ENCODE assay signal across 10 mouse cellular contexts in genomic region chr5:44476356-44476755, GRCm38 (mm10).
DNase-seq lines count a peak whose midpoint lies in the region; ATAC-seq lines count a peak whose summit lies in the region.
"Had no signal": no experiment of that assay in that cellular context is flagged by ENCODE, and none has a peak within 500 bp of the region (broad histone marks: within the 10 kb centered on the region; RNA-seq: fewer than 3 reads in every experiment).

No protein-coding gene starts in this region.

- 26% methylated on average over 4 of the region's 4 CpGs for WGBS in hindbrain, embryonic 11.5 days
- 34% methylated on average over 4 of the region's 4 CpGs for WGBS in hindbrain, embryonic 14.5 days
- 22% methylated on average over 4 of the region's 4 CpGs for WGBS in midbrain, embryonic 11.5 days
- 28% methylated on average over 4 of the region's 4 CpGs for WGBS in midbrain, embryonic 15.5 days
- 16% methylated on average over 4 of the region's 4 CpGs for WGBS in heart, embryonic 12.5 days

- no peak overlapping the region for H3K4me3 ChIP-seq in hindbrain, embryonic 11.5 days (ENCODE audit: low read depth, low read length)
- H3K4me3 ChIP-seq in hindbrain, embryonic 14.5 days (replicated peaks; ENCODE audit: low read length) = no peak overlapping the region
- no peak overlapping the region for H3K4me3 ChIP-seq in midbrain, embryonic 11.5 days (ENCODE audit: low read depth, low read length)
- H3K4me3 ChIP-seq in midbrain, embryonic 15.5 days = no peak overlapping the region
- H3K4me3 ChIP-seq in heart, embryonic 12.5 days = no peak overlapping the region
- H3K4me3 ChIP-seq: megakaryocyte, embryonic 14.5 days had no signal

- peak; percentile 46 for DNase-seq in hindbrain, embryonic 11.5 days (ENCODE audit: low spot score)
- no peak for DNase-seq in hindbrain, embryonic 14.5 days (ENCODE audit: low spot score)
- no peak for DNase-seq in midbrain, embryonic 11.5 days (ENCODE audit: low spot score, missing footprints)
- DNase-seq in forelimb bud, embryonic 11.5 days (ENCODE audit: low read depth, low spot score) = peak; percentile 32
- no peak for DNase-seq in urinary bladder, adult 2 months (ENCODE audit: low spot score)
- DNase-seq in testis, postnatal 10 days (ENCODE audit: low spot score) = no peak
- DNase-seq: right cerebral cortex, postnatal 14 days had no signal

- H3K27me3 ChIP-seq in hindbrain, embryonic 11.5 days (ENCODE audit: control insufficient read depth, insufficient read depth, low read length) = no peaks in the 10 kb centered on the region
- no peaks in the 10 kb centered on the region; the same call in 1 of the 2 replicates for H3K27me3 ChIP-seq in hindbrain, embryonic 14.5 days (ENCODE audit: control insufficient read depth, insufficient read depth, low read length)
- no peaks in the 10 kb centered on the region for H3K27me3 ChIP-seq in midbrain, embryonic 11.5 days (ENCODE audit: control insufficient read depth, insufficient read depth, low read length)
- no peaks in the 10 kb centered on the region for H3K27me3 ChIP-seq in midbrain, embryonic 15.5 days (replicated peaks)
- no peaks in the 10 kb centered on the region for H3K27me3 ChIP-seq in heart, embryonic 12.5 days (replicated peaks)
- H3K27me3 ChIP-seq: megakaryocyte, embryonic 14.5 days had no signal

- no peaks in the 10 kb centered on the region for H3K36me3 ChIP-seq in hindbrain, embryonic 11.5 days (ENCODE audit: control insufficient read depth, insufficient read depth, low read length)
- no peaks in the 10 kb centered on the region for H3K36me3 ChIP-seq in hindbrain, embryonic 14.5 days (replicated peaks; ENCODE audit: control insufficient read depth, insufficient read depth)
- H3K36me3 ChIP-seq in midbrain, embryonic 11.5 days (ENCODE audit: control insufficient read depth, insufficient read depth, low read length) = no peaks in the 10 kb centered on the region
- H3K36me3 ChIP-seq in midbrain, embryonic 15.5 days (replicated peaks) = no peaks in the 10 kb centered on the region
- no peaks in the 10 kb centered on the region for H3K36me3 ChIP-seq in heart, embryonic 12.5 days

- ATAC-seq in hindbrain, embryonic 11.5 days (ENCODE audit: low FRiP score) = 0 out of 2 replicates have a peak, but pooled peaks have one; percentile 49
- ATAC-seq in hindbrain, embryonic 14.5 days (ENCODE audit: low FRiP score) = no peak
- peak; percentile 63; the same call in 1 of the 2 replicates for ATAC-seq in midbrain, embryonic 11.5 days (ENCODE audit: low FRiP score)
- no peak for ATAC-seq in midbrain, embryonic 15.5 days (replicated peaks)
- no peak for ATAC-seq in heart, embryonic 12.5 days (ENCODE audit: insufficient number of reproducible peaks, low FRiP score)

- H3K9me3 ChIP-seq in hindbrain, embryonic 11.5 days (ENCODE audit: control insufficient read depth, low read length) = no peaks in the 10 kb centered on the region
- no peaks in the 10 kb centered on the region for H3K9me3 ChIP-seq in hindbrain, embryonic 14.5 days (ENCODE audit: control insufficient read depth, low read length)
- no peaks in the 10 kb centered on the region for H3K9me3 ChIP-seq in midbrain, embryonic 11.5 days (ENCODE audit: control insufficient read depth, low read length)
- no peaks in the 10 kb centered on the region for H3K9me3 ChIP-seq in midbrain, embryonic 15.5 days
- no peaks in the 10 kb centered on the region for H3K9me3 ChIP-seq in heart, embryonic 12.5 days (replicated peaks)
- H3K9me3 ChIP-seq: megakaryocyte, embryonic 14.5 days had no signal

- H3K9ac ChIP-seq in hindbrain, embryonic 11.5 days (ENCODE audit: low read depth, low read length) = no peak overlapping the region
- no peak overlapping the region for H3K9ac ChIP-seq in hindbrain, embryonic 14.5 days
- H3K9ac ChIP-seq in midbrain, embryonic 11.5 days (ENCODE audit: low read length) = no peak overlapping the region
- no peak overlapping the region for H3K9ac ChIP-seq in midbrain, embryonic 15.5 days
- H3K9ac ChIP-seq in heart, embryonic 12.5 days = no peak overlapping the region

- no peak overlapping the region for H3K27ac ChIP-seq in hindbrain, embryonic 11.5 days (ENCODE audit: low read depth, low read length)
- H3K27ac ChIP-seq in hindbrain, embryonic 14.5 days = no peak overlapping the region
- no peak overlapping the region for H3K27ac ChIP-seq in midbrain, embryonic 11.5 days (ENCODE audit: low read depth, low read length)
- H3K27ac ChIP-seq in midbrain, embryonic 15.5 days = no peak overlapping the region
- H3K27ac ChIP-seq in heart, embryonic 12.5 days (ENCODE audit: poor library complexity, severe bottlenecking) = no peak overlapping the region

- H3K4me1 ChIP-seq in hindbrain, embryonic 11.5 days (replicated peaks; ENCODE audit: control insufficient read depth, insufficient read depth, low read length) = no peaks in the 10 kb centered on the region
- no peaks in the 10 kb centered on the region for H3K4me1 ChIP-seq in hindbrain, embryonic 14.5 days (replicated peaks; ENCODE audit: control insufficient read depth, insufficient read depth, low read length)
- H3K4me1 ChIP-seq in midbrain, embryonic 11.5 days (ENCODE audit: control insufficient read depth, insufficient read depth, low read length) = no peaks in the 10 kb centered on the region
- H3K4me1 ChIP-seq in midbrain, embryonic 15.5 days = no peaks in the 10 kb centered on the region
- H3K4me1 ChIP-seq in heart, embryonic 12.5 days (replicated peaks) = no peaks in the 10 kb centered on the region
- H3K4me1 ChIP-seq: megakaryocyte, embryonic 14.5 days had no signal

- no peak overlapping the region for H3K4me2 ChIP-seq in hindbrain, embryonic 11.5 days (replicated peaks; ENCODE audit: low read depth, low read length)
- H3K4me2 ChIP-seq in hindbrain, embryonic 14.5 days (replicated peaks) = no peak overlapping the region
- no peak overlapping the region for H3K4me2 ChIP-seq in midbrain, embryonic 11.5 days
- no peak overlapping the region for H3K4me2 ChIP-seq in midbrain, embryonic 15.5 days
- no peak overlapping the region for H3K4me2 ChIP-seq in heart, embryonic 12.5 days

Comparison
In these comparisons a context has a peak if more than half of its experiments do, and no peak if none do; other contexts are left out.
1. ATAC-seq: peak in hindbrain, embryonic 11.5 days (single experiment) and midbrain, embryonic 11.5 days (single experiment); none in hindbrain, embryonic 14.5 days (single experiment), midbrain, embryonic 15.5 days (single experiment) and heart, embryonic 12.5 days (single experiment).
2. DNase-seq: peak in hindbrain, embryonic 11.5 days (single experiment) and forelimb bud, embryonic 11.5 days (single experiment); none in hindbrain, embryonic 14.5 days (single experiment), midbrain, embryonic 11.5 days (single experiment), urinary bladder, adult 2 months (single experiment) and testis, postnatal 10 days (single experiment).